Mouse (Mus musculus) MEL (cell line): Measurements from ENCODE around the gene Rnf220. TPM values are rescaled to one million over a fixed set of nuclear protein-coding genes. Genes with fewer than 3 reads are reported as not detected.

Experiments used
- DNase-seq: peaks from one replicate; pipeline ENCODE4 v3.0.0; 2011; ENCODE audit warnings: low read depth, low spot score
- H3K27ac ChIP-seq: 2 replicates; pipeline ENCODE4 v1.5.1; 2012; ENCODE audit warnings: low read depth, mild to moderate bottlenecking, control low read depth, low read length, moderate library complexity; ENCODE audit not compliant: control insufficient read depth
- H3K27me3 ChIP-seq, 2 experiments: fragments of 150-350 bp in 1 of 2; sonication (generic) in 1 of 2; 2 replicates each; pipeline ENCODE4 v1.6.1; 2012; ENCODE audit warnings: low read length in 2 of 2, mild to moderate bottlenecking in 2 of 2, improper control_type of control experiment in 1 of 2, moderate library complexity in 1 of 2; ENCODE audit not compliant: insufficient read depth in 2 of 2, control insufficient read depth in 1 of 2
- H3K36me3 ChIP-seq, 2 experiments: 2 replicates each; pipeline ENCODE4 v1.6.1; 2012 to 2014; ENCODE audit warnings: low read length in 2 of 2, improper control_type of control experiment in 1 of 2, inconsistent platforms in 1 of 2, mild to moderate bottlenecking in 1 of 2; ENCODE audit not compliant: insufficient read depth in 2 of 2, control insufficient read depth in 1 of 2
- H3K4me1 ChIP-seq, 2 experiments: fragments of 150-350 bp in 1 of 2; sonication (generic) in 1 of 2; 2 replicates each; pipeline ENCODE4 v1.6.1; 2012; ENCODE audit warnings: low read length in 2 of 2, improper control_type of control experiment in 1 of 2, mild to moderate bottlenecking in 1 of 2; ENCODE audit not compliant: insufficient read depth in 2 of 2, control insufficient read depth in 1 of 2
- H3K4me3 ChIP-seq, 2 experiments: fragments of 150-350 bp in 1 of 2; sonication (generic) in 1 of 2; 2 replicates each; pipeline ENCODE4 v1.5.1; 2012; ENCODE audit warnings: low read depth in 2 of 2, low read length in 2 of 2, mild to moderate bottlenecking in 2 of 2, moderate library complexity in 2 of 2, control low read depth in 1 of 2, improper control_type of control experiment in 1 of 2; ENCODE audit not compliant: control insufficient read depth in 1 of 2, insufficient read depth in 1 of 2
- H3K79me2 ChIP-seq: 2 replicates; pipeline ENCODE4 v1.6.1; 2012; ENCODE audit warnings: mild to moderate bottlenecking, low read length, moderate library complexity; ENCODE audit not compliant: control insufficient read depth, poor library complexity, insufficient read depth
- H3K9ac ChIP-seq: 2 replicates; pipeline ENCODE4 v1.6.1; 2012; ENCODE audit warnings: low read depth, mild to moderate bottlenecking, control low read depth, low read length, moderate library complexity; ENCODE audit not compliant: control insufficient read depth, poor library complexity, severe bottlenecking
- H3K9me3 ChIP-seq: fragments of 150-350 bp; sonication (generic); replicated peaks from 2 replicates; pipeline ENCODE4 v1.6.1; 2012; ENCODE audit warnings: mild to moderate bottlenecking, low read length, improper control_type of control experiment, moderate library complexity; ENCODE audit not compliant: insufficient read depth
- BHLHE40 ChIP-seq: IDR thresholded peaks from 2 replicates; pipeline ENCODE4 v1.6.1; 2012; ENCODE audit warnings: low read depth, mild to moderate bottlenecking, inconsistent platforms, low read length, improper control_type of control experiment, borderline replicate concordance
- CHD2 ChIP-seq: IDR thresholded peaks from 2 replicates; pipeline ENCODE4 v1.6.1; 2011; ENCODE audit warnings: low read length, improper control_type of control experiment
- CTCF ChIP-seq, 3 experiments: IDR thresholded peaks in 2 of 3; conservative IDR thresholded peaks in 1 of 3; 2 replicates each; pipeline ENCODE4 v1.5.1; 2011 to 2012; ENCODE audit warnings: low read length in 3 of 3, low read depth in 2 of 3, mild to moderate bottlenecking in 2 of 3, improper control_type of control experiment in 1 of 3, inconsistent platforms in 1 of 3, mixed read lengths in 1 of 3, moderate library complexity in 1 of 3; ENCODE audit not compliant: control insufficient read depth in 1 of 3, insufficient read depth in 1 of 3, poor library complexity in 1 of 3, severe bottlenecking in 1 of 3
- ETS1 ChIP-seq: IDR thresholded peaks from 2 replicates; pipeline ENCODE4 v1.6.1; 2012; ENCODE audit warnings: low read depth, mild to moderate bottlenecking, inconsistent platforms, low read length, improper control_type of control experiment, moderate library complexity
- GABPA ChIP-seq: IDR thresholded peaks from 2 replicates; pipeline ENCODE4 v1.6.1; 2012; ENCODE audit warnings: low read depth, mild to moderate bottlenecking, inconsistent platforms, low read length, improper control_type of control experiment, moderate library complexity
- GATA1 ChIP-seq: IDR thresholded peaks from 2 replicates; pipeline ENCODE4 v1.6.1; 2011; ENCODE audit warnings: low read depth, low read length, improper control_type of control experiment
- POLR2A ChIP-seq, 2 experiments: IDR thresholded peaks; 2 replicates each; pipeline ENCODE4 v1.6.1; 2011 to 2012; ENCODE audit warnings: low read length in 2 of 2, mild to moderate bottlenecking in 2 of 2, control low read depth in 1 of 2, improper control_type of control experiment in 1 of 2, low read depth in 1 of 2, moderate library complexity in 1 of 2; ENCODE audit not compliant: control insufficient read depth in 1 of 2, insufficient read depth in 1 of 2, poor library complexity in 1 of 2
- POLR2AphosphoS5 ChIP-seq: IDR thresholded peaks from 2 replicates; pipeline ENCODE4 v1.6.1; 2012; ENCODE audit warnings: low read depth, borderline replicate concordance, mild to moderate bottlenecking, inconsistent platforms, low read length, moderate library complexity, mixed read lengths
- RAD21 ChIP-seq: IDR thresholded peaks from 2 replicates; pipeline ENCODE4 v1.6.1; 2011; ENCODE audit warnings: mild to moderate bottlenecking, low read depth, low read length, improper control_type of control experiment
- TBP ChIP-seq: IDR thresholded peaks from 2 replicates; pipeline ENCODE4 v1.8.0; 2011; ENCODE audit warnings: low read depth, low read length, improper control_type of control experiment
- USF2 ChIP-seq, 2 experiments: IDR thresholded peaks; 2 replicates each; pipeline ENCODE4 v1.6.1; 2011 to 2012; ENCODE audit warnings: improper control_type of control experiment in 2 of 2, low read length in 2 of 2, borderline replicate concordance in 1 of 2, inconsistent platforms in 1 of 2, low read depth in 1 of 2, mild to moderate bottlenecking in 1 of 2; ENCODE audit not compliant: insufficient read depth in 1 of 2
- ZMIZ1 ChIP-seq: IDR thresholded peaks from 2 replicates; pipeline ENCODE4 v1.6.1; 2012; ENCODE audit warnings: low read depth, mild to moderate bottlenecking, inconsistent platforms, low read length, improper control_type of control experiment, moderate library complexity
- ZNF384 ChIP-seq: IDR thresholded peaks from 2 replicates; pipeline ENCODE4 v1.6.1; 2012; ENCODE audit warnings: low read depth, mild to moderate bottlenecking, inconsistent platforms, low read length, improper control_type of control experiment
- polyA plus RNA-seq, 2 experiments: library from polyadenylated mRNA; stranded (reverse) in 1 of 2; unstranded in 1 of 2; fragments of >175 nt in 1 of 2; fragments of >200 nt in 1 of 2; gene quantifications; 2 replicates each; pipeline versions ENCODE4 v1.2.1 to v1.2.4; 2012; ENCODE audit warnings: low replicate concordance in 2 of 2, low read depth in 1 of 2; ENCODE audit not compliant: insufficient read length in 2 of 2, insufficient read depth in 1 of 2, missing spikeins in 1 of 2
- total RNA-seq: library from RNA; depleted of rRNA; stranded (reverse); fragments of 300-350 nt; gene quantifications from 2 replicates; pipeline ENCODE4 v1.2.3, GENCODE M21; 2012

Gene Rnf220
- total and polyA plus RNA-seq, 3 experiments: 121 to 201 TPM; not detected in 1

- no peak for TF ChIP-seq GABPA
- no peak for TF ChIP-seq USF2 (IDR thresholded peaks at IDR 0.05; ENCODE audit: borderline replicate concordance in 1 of 2, insufficient read depth in 1 of 2, low read depth in 1 of 2, low read length in 2 of 2)
- TF ChIP-seq ETS1: no peak
- TF ChIP-seq GATA1: no peak
- no peak overlapping the region for H3K27ac ChIP-seq
- no peak for DNase-seq
These were observed 48.9 kb downstream of the Rnf220 start for GRCm38 (mm10) chr4:117447926-117448325.

GRCm38 (mm10) chr4:117445516-117446207, 51.2 kb downstream of the Rnf220 start:
- no peaks in the 10 kb centered on the region for H3K36me3 ChIP-seq
- no peaks in the 10 kb centered on the region for H3K4me1 ChIP-seq
- H3K79me2 ChIP-seq: no peaks in the 10 kb centered on the region
- H3K9ac ChIP-seq: no peak overlapping the region
- H3K27ac ChIP-seq: no peak overlapping the region
- H3K9me3 ChIP-seq: no peaks in the 10 kb centered on the region
- H3K27me3 ChIP-seq: no peaks in the 10 kb centered on the region
- no peak for DNase-seq
- TF ChIP-seq BHLHE40: no peak
- no peak for TF ChIP-seq TBP
- TF ChIP-seq CTCF (IDR thresholded peaks at IDR 0.05 in 2 of 3, conservative IDR thresholded peaks at IDR 0.05 in 1 of 3; ENCODE audit: control insufficient read depth in 1 of 3, insufficient read depth in 1 of 3, low read depth in 2 of 3, low read length in 3 of 3, poor library complexity in 1 of 3, severe bottlenecking in 1 of 3): no peak
- TF ChIP-seq CHD2: no peak
- TF ChIP-seq RAD21: no peak
- TF ChIP-seq POLR2AphosphoS5: no peak
- no peak for TF ChIP-seq ZMIZ1
- no peak overlapping the region for H3K4me3 ChIP-seq

More at GRCm38 (mm10) chr4:117447926-117448325, 48.9 kb downstream of the Rnf220 start:
- Histone ChIP-seq H3K36me3 (no peaks in the 10 kb centered on the region), H3K4me3 (no peak overlapping the region), H3K27me3 (no peaks in the 10 kb centered on the region), H3K4me1 (no peaks in the 10 kb centered on the region), H3K79me2 (no peaks in the 10 kb centered on the region), H3K9ac (no peak overlapping the region), H3K9me3 (no peaks in the 10 kb centered on the region)

- Histone ChIP-seq H3K9ac (no peak overlapping the region), H3K4me3 (no peak overlapping the region), H3K9me3 (no peaks in the 10 kb centered on the region), H3K27me3 (no peaks in the 10 kb centered on the region), H3K27ac (no peak overlapping the region), H3K36me3 (no peaks in the 10 kb centered on the region), H3K79me2 (no peaks in the 10 kb centered on the region), H3K4me1 (no peaks in the 10 kb centered on the region)
- no peak for DNase-seq
- TF ChIP-seq ZNF384 (no peak), POLR2A (IDR thresholded peaks at IDR 0.05; ENCODE audit: control insufficient read depth in 1 of 2, insufficient read depth in 1 of 2, low read depth in 1 of 2, low read length in 2 of 2, poor library complexity in 1 of 2) (no peak)
These were observed 57.9 kb downstream of the Rnf220 start for GRCm38 (mm10) chr4:117438919-117439318.
